In the genomic region with DNA sequence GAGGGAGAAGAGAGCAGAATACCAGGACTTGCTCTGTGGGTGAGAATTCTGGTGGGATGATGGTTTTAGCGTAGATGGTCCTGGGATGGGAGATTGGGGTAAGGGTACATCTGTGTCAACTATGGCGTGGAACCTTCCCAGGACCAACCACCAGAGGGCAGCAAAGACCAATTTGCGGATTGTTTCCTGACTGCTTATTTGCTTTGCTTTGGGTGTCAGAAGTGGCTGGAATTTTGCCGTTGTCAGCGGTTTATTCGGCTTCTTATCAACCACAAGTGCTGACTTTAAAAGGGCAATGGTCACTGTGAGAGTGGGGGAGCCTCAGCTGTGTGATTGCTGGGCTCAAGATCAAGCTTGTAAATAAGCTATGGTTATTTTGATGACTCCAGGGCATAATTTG, we compare ENCODE assay signal across 9 mouse cellular contexts. TPM values are rescaled to one million over a fixed set of nuclear protein-coding genes. Genes with fewer than 3 reads are reported as not detected.
DNase-seq lines count a peak whose midpoint lies in the region; ATAC-seq and TF ChIP-seq lines count a peak whose summit lies in the region.
"Had no signal": no experiment of that assay in that cellular context is flagged by ENCODE, and none has a peak within 500 bp of the region (broad histone marks: within the 10 kb centered on the region; RNA-seq: fewer than 3 reads in every experiment).

No protein-coding gene starts in this region.

- H3K27me3 ChIP-seq in embryonic facial prominence, embryonic 10.5 days (replicated peaks; ENCODE audit: low read depth, poor library complexity, severe bottlenecking) = peaks cover 17% of the 10 kb centered on the region
- no peaks in the 10 kb centered on the region for H3K27me3 ChIP-seq in heart, adult 2 months (ENCODE audit: control insufficient read depth, insufficient read depth, low read length)
- H3K27me3 ChIP-seq in limb, embryonic 13.5 days = peaks cover 33% of the 10 kb centered on the region

- ATAC-seq in limb, embryonic 13.5 days (ENCODE audit: low FRiP score, low read depth) = peak; percentile 66; the same call in 1 of the 2 replicates

- DNase-seq in A20 (ENCODE audit: low read depth, low spot score) = peak; percentile 78
- peak; percentile 92 for DNase-seq in adrenal gland, postnatal 14 days
- peak; percentile 91 for DNase-seq in embryonic facial prominence, embryonic 10.5 days (ENCODE audit: low spot score)
- DNase-seq in heart, adult 2 months = peak; percentile 79 to 90
- peak; percentile 89 for DNase-seq in kidney, adult 9 months
- DNase-seq in naive thymus-derived CD4-positive, alpha-beta T cell, adult 2 months (ENCODE audit: low read depth) = peak; percentile 91
- peak; percentile 75 to 92 for DNase-seq in spleen, postnatal 4 days (ENCODE audit: low spot score in 2 of 2)

- H3K4me2 ChIP-seq in limb, embryonic 13.5 days (replicated peaks) = no peak overlapping the region
- H3K4me2 ChIP-seq: embryonic facial prominence, embryonic 15.5 days had no signal

- no peaks in the 10 kb centered on the region for H3K36me3 ChIP-seq in embryonic facial prominence, embryonic 10.5 days (replicated peaks)
- H3K36me3 ChIP-seq in heart, adult 2 months (ENCODE audit: control insufficient read depth, insufficient read depth, low read length) = no peaks in the 10 kb centered on the region
- H3K36me3 ChIP-seq in limb, embryonic 13.5 days = no peaks in the 10 kb centered on the region
- H3K36me3 ChIP-seq: embryonic facial prominence, embryonic 15.5 days had no signal

- H3K79me2 ChIP-seq in heart, adult 2 months (replicated peaks; ENCODE audit: control insufficient read depth, insufficient read depth, low read length) = no peaks in the 10 kb centered on the region

- intact Hi-C loops in heart, adult 2 months (cut with DNase I) = loop anchor here (1.0 to 10.0 kb wide), 5 partner anchors 189 to 684 kb away; no protein-coding TSS in a partner anchor

- no peak overlapping the region for H3K9ac ChIP-seq in heart, adult 2 months (ENCODE audit: low read depth, low read length)
- no peak overlapping the region for H3K9ac ChIP-seq in limb, embryonic 13.5 days
- H3K9ac ChIP-seq: embryonic facial prominence, embryonic 15.5 days had no signal

- TF ChIP-seq POLR2A in heart, adult 2 months (IDR thresholded peaks at IDR 0.05; ENCODE audit: insufficient read depth, low read depth, low read length) = no peak

- no peaks in the 10 kb centered on the region for H3K9me3 ChIP-seq in embryonic facial prominence, embryonic 10.5 days
- no peaks in the 10 kb centered on the region for H3K9me3 ChIP-seq in limb, embryonic 13.5 days
- H3K9me3 ChIP-seq: embryonic facial prominence, embryonic 15.5 days had no signal

- H3K27ac ChIP-seq in embryonic facial prominence, embryonic 10.5 days (replicated peaks) = no peak overlapping the region
- H3K27ac ChIP-seq in heart, adult 2 months = no peak overlapping the region
- no peak overlapping the region for H3K27ac ChIP-seq in limb, embryonic 13.5 days
- H3K27ac ChIP-seq: embryonic facial prominence, embryonic 15.5 days had no signal

- TF ChIP-seq EP300 in heart, adult 2 months (IDR thresholded peaks at IDR 0.05; ENCODE audit: insufficient read depth, low read depth, low read length) = peak; percentile 96

- TF ChIP-seq CTCF in heart, adult 2 months (IDR thresholded peaks at IDR 0.05) = peak; percentile 94

- peaks cover 12% of the 10 kb centered on the region; the same call in 1 of the 2 replicates for H3K4me1 ChIP-seq in embryonic facial prominence, embryonic 10.5 days
- no peaks in the 10 kb centered on the region; the same call in 1 of the 2 replicates for H3K4me1 ChIP-seq in heart, adult 2 months (ENCODE audit: control insufficient read depth, insufficient read depth, low read length)
- H3K4me1 ChIP-seq in limb, embryonic 13.5 days = 0 out of 2 replicates have a peak, but pooled peaks cover 9% of the 10 kb centered on the region

- 9% methylated on average over 6 of the region's 6 CpGs for WGBS in embryonic facial prominence, embryonic 10.5 days
- 3% methylated on average over 6 of the region's 6 CpGs for WGBS in heart, adult 2 months
- 6% methylated on average over 6 of the region's 6 CpGs for WGBS in limb, embryonic 13.5 days

- H3K4me3 ChIP-seq in embryonic facial prominence, embryonic 10.5 days = no peak overlapping the region
- no peak overlapping the region for H3K4me3 ChIP-seq in heart, adult 2 months
- H3K4me3 ChIP-seq in limb, embryonic 13.5 days = no peak overlapping the region
- H3K4me3 ChIP-seq: embryonic facial prominence, embryonic 15.5 days had no signal

RNA-seq across cellular contexts. Expression of a gene that starts 50.8 kb away (rescaled TPM):
- 0.23 and 0.48 TPM in 2 replicates for total RNA-seq in adrenal gland, postnatal 14 days (2021)
- polyA plus RNA-seq in embryonic facial prominence, embryonic 10.5 days (2016; fragmentation: Nextera tagmentation; extraction: Ambion mirVana) = 0.45 and 0.61 TPM in 2 replicates
- total RNA-seq in heart, adult 2 months (2021) = not detected
- polyA plus RNA-seq in heart, adult 2 months (2012; rRNA removed) = 0.14 TPM in 1 of 2 replicates, not detected in the other
- 0.06 and 0.11 TPM in 2 replicates for polyA plus RNA-seq in limb, embryonic 13.5 days (2015; fragmentation: Nextera tagmentation; extraction: Ambion mirVana)

RNA-seq across cellular contexts. Expression of a gene that starts 57.8 kb away (rescaled TPM):
- 6.0 and 7.3 TPM in 2 replicates for total RNA-seq in adrenal gland, postnatal 14 days (2021)
- polyA plus RNA-seq in embryonic facial prominence, embryonic 10.5 days (2016; fragmentation: Nextera tagmentation; extraction: Ambion mirVana) = 107 and 118 TPM in 2 replicates
- under 1 TPM in 1 of 2 experiments, not detected in 1; 0.29 TPM for total RNA-seq in heart, adult 2 months (2021)
- polyA plus RNA-seq in heart, adult 2 months (2012; rRNA removed) = 0.21 and 0.32 TPM in 2 replicates
- polyA plus RNA-seq in limb, embryonic 13.5 days (2015; fragmentation: Nextera tagmentation; extraction: Ambion mirVana) = 54.0 and 58.5 TPM in 2 replicates

Comparison
In these comparisons a context has a peak if more than half of its experiments do, and no peak if none do; other contexts are left out.
1. RNA of a gene that starts 57.8 kb away (polyA plus RNA-seq): 107 to 118 TPM in embryonic facial prominence, embryonic 10.5 days and 54.0 to 58.5 TPM in limb, embryonic 13.5 days; 0.21 to 0.32 TPM in heart, adult 2 months; every median in the first group is over 10 times any median in the second.
2. Peak in every context shown above with its lines, with median percentiles within 50 percentile points of each other: DNase-seq.